Mouse (Mus musculus) liver, embryonic 11.5 days (tissue): ENCODE data around the gene Gdf1. TPM values are rescaled to one million over a fixed set of nuclear protein-coding genes. Genes with fewer than 3 reads are reported as not detected.

Experiments
- ATAC-seq: fragments of 200-750 bp; cut with Nextera tagmentation; replicated peaks from 2 replicates; pipeline ENCODE4 v1.8.0; 2017; ENCODE audit warnings: moderate number of reproducible peaks, mild to moderate bottlenecking, moderate TSS enrichment, moderate library complexity; ENCODE audit not compliant: low FRiP score
- DNase-seq: peaks from one replicate; pipeline ENCODE4 v3.0.0-alpha.2; 2017; ENCODE audit warnings: low spot score
- H3K27ac ChIP-seq: fragments of 300-500 bp; sonication (generic); 2 replicates; pipeline ENCODE4 v1.5.1; 2014; ENCODE audit warnings: mild to moderate bottlenecking, low read depth, low read length, control low read depth
- H3K27me3 ChIP-seq: fragments of 300-500 bp; sonication (generic); replicated peaks from 2 replicates; pipeline ENCODE4 v1.6.1; 2014; ENCODE audit warnings: low read length, mixed read lengths; ENCODE audit not compliant: control insufficient read depth, insufficient read depth
- H3K36me3 ChIP-seq: fragments of 300-500 bp; sonication (generic); 2 replicates; pipeline ENCODE4 v1.6.1; 2014; ENCODE audit warnings: mild to moderate bottlenecking, low read length, moderate library complexity, mixed read lengths; ENCODE audit not compliant: control insufficient read depth, insufficient read depth
- H3K4me1 ChIP-seq: fragments of 300-500 bp; sonication (generic); replicated peaks from 2 replicates; pipeline ENCODE4 v1.6.1; 2014; ENCODE audit warnings: low read length, mixed read lengths; ENCODE audit not compliant: control insufficient read depth, insufficient read depth
- H3K4me2 ChIP-seq: fragments of 300-500 bp; sonication (generic); 2 replicates; pipeline ENCODE4 v1.6.1; 2014; ENCODE audit warnings: mild to moderate bottlenecking, control low read depth, moderate library complexity
- H3K4me3 ChIP-seq: fragments of 300-500 bp; sonication (generic); 2 replicates; pipeline ENCODE4 v1.5.1; 2014; ENCODE audit warnings: low read depth, low read length, control low read depth
- H3K9ac ChIP-seq: fragments of 300-500 bp; sonication (generic); 2 replicates; pipeline ENCODE4 v1.6.1; 2014; ENCODE audit warnings: low read depth, low read length, control low read depth
- H3K9me3 ChIP-seq: fragments of 300-500 bp; sonication (generic); 2 replicates; pipeline ENCODE4 v1.6.1; 2016; ENCODE audit warnings: low read length, inconsistent platforms, mixed read lengths; ENCODE audit not compliant: control insufficient read depth
- WGBS: fragments of 180-500 bp; shearing (Covaris S2); extraction: QIAGEN DNeasy Blood & Tissue Kit; methylation state at CpG from one replicate; pipeline ENCODE4 v1.1.7; 2014; 5-methylcytosine and 5-hydroxymethylcytosine counted together
- polyA plus RNA-seq: library from polyadenylated mRNA; unstranded; fragments of >200 nt; fragmentation: Nextera tagmentation; extraction: Ambion mirVana; gene quantifications from 2 replicates; pipeline ENCODE4 v1.2.1, GENCODE M21; 2014

The Gdf1 gene
- polyA plus RNA-seq, 1 experiment from 2014 or later: 2.6 TPM

DNA sequence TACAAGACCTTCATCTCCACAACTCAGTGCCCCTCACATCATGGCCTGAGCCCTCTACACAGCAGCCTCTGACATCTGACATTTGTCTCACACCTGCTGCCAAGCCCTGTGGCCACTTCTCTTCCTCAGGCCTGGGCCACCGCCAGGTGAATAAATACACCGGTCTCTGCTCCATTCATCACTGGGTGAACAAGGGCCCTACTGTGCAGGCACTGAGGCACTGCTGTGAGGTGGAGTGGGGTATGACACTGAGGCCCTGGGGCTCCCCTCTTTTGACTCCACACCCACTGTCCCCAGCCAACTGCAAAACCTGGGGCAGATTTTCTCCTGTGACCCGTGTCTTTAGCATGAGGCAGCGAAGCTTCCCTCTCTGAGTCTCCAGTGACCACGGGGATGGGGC is 37.0 kb downstream of the Gdf1 start:
- 71% methylated on average over 5 of the region's 5 CpGs for WGBS
- no peak for DNase-seq
- Histone ChIP-seq H3K9ac (no peak overlapping the region), H3K9me3 (no peaks in the 10 kb centered on the region), H3K27ac (no peak overlapping the region), H3K27me3 (peaks cover 3% of the 10 kb centered on the region), H3K36me3 (no peaks in the 10 kb centered on the region), H3K4me2 (no peak overlapping the region), H3K4me3 (no peak overlapping the region), H3K4me1 (no peaks in the 10 kb centered on the region)
- no peak for ATAC-seq

DNA sequence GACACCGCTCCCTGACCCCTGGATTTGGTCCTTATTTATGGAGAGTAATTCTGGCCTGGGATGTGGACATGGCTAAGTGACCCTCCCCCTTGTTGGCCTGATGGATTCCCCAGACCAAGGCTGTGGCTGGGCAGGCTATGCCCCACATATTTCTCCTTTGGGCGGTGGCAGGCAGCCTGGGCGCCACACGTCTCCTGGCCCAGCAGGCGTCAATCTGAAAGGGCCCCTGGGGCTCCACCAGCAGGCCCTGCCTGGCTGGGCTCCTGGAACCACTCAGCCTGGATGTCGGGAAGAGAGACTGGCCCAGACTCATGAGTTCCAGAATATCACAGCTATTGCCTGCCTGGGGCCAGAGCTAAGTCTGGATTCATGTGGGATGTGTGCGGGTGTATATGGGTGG is 40.9 kb downstream of the Gdf1 start:
- Histone ChIP-seq H3K9ac (no peak overlapping the region), H3K36me3 (no peaks in the 10 kb centered on the region), H3K9me3 (no peaks in the 10 kb centered on the region), H3K27ac (no peak overlapping the region), H3K27me3 (peaks cover 42% of the 10 kb centered on the region), H3K4me2 (no peak overlapping the region), H3K4me1 (peaks cover 19% of the 10 kb centered on the region), H3K4me3 (no peak overlapping the region)
- 78% methylated on average over 7 of the region's 7 CpGs for WGBS
- no peak for DNase-seq
- ATAC-seq: no peak

DNA sequence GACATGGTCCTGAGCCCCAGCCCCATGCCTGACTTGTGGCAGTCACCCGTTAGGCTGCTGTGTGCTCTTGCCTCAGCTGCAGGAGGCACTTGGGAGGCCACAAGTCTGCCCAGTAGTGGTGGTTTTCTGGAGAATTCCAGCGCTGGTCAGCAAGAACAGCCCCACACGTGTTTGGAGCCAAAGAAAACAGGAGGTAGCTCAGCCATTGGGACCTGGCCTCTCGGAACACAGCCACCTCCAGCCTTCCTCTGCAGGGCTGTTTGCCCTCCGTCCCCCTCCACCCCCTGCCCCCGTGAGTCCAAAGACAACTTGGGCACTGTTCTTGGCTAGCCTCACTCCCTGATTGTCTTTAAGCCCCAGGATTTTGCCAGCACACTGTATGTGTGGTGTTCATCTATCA is 42.3 kb downstream of the Gdf1 start:
- no peaks in the 10 kb centered on the region for H3K36me3 ChIP-seq
- H3K9me3 ChIP-seq: no peaks in the 10 kb centered on the region
- H3K27me3 ChIP-seq: peaks cover 57% of the 10 kb centered on the region
- no peak overlapping the region for H3K27ac ChIP-seq
- H3K4me2 ChIP-seq: no peak overlapping the region
- DNase-seq (no peak), ATAC-seq (no peak)
- no peak overlapping the region; the same call in 1 of the 2 replicates for H3K4me3 ChIP-seq
- H3K9ac ChIP-seq: no peak overlapping the region
- peaks cover 32% of the 10 kb centered on the region for H3K4me1 ChIP-seq
- 33% methylated on average over 6 of the region's 6 CpGs for WGBS

DNA sequence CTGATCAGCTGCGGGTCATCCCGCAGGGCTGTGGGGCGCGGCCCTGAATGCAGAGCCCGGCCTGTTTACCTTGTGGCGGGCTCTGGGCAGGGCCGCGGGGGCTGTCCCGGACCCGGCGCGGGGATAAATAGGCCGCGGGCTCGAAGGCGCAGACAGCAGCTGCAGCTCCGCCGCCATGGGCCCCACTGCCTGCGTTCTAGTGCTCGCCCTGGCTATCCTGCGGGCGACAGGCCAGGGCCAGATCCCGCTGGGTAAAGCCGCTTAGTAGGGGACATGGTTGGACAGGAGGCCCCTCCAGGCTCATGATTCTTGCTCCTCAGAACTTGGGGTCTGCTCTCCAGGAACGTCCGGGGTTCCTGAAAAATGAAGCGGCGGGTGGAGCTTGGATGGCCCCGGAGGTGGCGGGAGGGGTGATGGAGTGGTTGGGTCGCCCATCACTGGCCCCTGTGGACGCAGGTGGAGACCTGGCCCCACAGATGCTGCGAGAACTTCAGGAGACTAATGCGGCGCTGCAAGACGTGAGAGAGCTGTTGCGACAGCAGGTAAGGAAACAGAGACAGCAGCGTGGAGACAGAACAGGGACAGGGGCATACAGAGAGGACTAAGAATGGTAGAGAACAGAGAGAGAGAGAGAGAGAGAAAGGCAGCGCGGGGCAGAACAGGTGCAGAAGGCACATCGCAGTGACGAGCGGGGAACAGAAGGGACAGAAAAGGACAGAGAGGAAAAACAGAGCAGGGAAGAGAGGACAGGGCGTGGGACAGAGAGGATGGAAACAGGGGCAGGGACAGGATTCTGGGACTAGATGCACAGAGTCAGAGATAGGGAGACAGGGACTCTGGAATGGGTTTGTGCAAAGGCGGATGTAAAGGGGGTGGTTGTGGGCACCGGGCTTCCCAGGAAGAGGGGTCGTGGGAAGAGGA is 44.0 kb downstream of the Gdf1 start, which contains the start of gene Comp:
Comp (plus strand) TSS at position 162 of the 921 bp plus-strand sequence.
- Histone ChIP-seq H3K27me3 (peaks cover 74% of the 10 kb centered on the region), H3K9me3 (no peaks in the 10 kb centered on the region), H3K4me3 (peak within 1 kb of the TSS; percentile 47), H3K4me2 (peak within 1 kb of the TSS; percentile 72), H3K9ac (no peak within 1 kb of the TSS), H3K27ac (no peak within 1 kb of the TSS), H3K36me3 (no peaks in the 10 kb centered on the region), H3K4me1 (peaks cover 32% of the 10 kb centered on the region)
- WGBS: 5% methylated on average over 47 of the region's 47 CpGs
- no peak for DNase-seq
- ATAC-seq: no peak

DNA sequence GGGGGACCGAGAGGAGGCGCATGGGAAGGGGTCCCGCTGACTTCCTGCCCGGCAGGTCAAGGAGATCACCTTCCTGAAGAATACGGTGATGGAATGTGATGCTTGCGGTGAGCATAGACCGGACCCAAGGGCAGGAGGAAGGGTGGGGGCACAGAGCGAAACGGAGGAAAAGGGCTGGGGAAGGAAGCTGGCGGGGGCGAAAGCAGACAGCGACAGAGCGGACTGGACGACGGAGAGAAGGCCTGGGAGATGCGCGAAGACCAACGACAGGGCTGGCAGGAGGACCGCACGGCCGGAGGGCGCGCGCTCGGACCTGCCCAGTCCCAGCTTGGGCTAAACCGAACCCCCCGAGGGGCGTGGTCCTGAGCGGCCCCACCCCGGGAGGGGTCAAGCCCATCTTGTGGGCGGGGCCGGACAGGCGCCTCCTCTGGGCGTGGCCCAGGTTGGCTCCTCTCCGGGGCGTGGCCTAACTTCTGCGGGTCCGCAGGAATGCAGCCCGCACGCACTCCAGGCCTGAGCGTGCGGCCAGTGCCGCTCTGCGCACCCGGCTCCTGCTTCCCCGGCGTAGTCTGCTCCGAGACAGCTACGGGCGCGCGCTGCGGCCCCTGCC is 44.8 kb downstream of the Gdf1 start:
- WGBS: under 1% methylated on average over 53 of the region's 53 CpGs
- Histone ChIP-seq H3K4me2 (peak overlapping the region; percentile 72), H3K27me3 (peaks cover 80% of the 10 kb centered on the region), H3K36me3 (no peaks in the 10 kb centered on the region), H3K4me1 (peaks cover 32% of the 10 kb centered on the region), H3K9me3 (no peaks in the 10 kb centered on the region), H3K27ac (no peak overlapping the region), H3K9ac (no peak overlapping the region), H3K4me3 (peak overlapping the region; percentile 47)
- DNase-seq (peak; percentile 76), ATAC-seq (peak; percentile 78)

DNA sequence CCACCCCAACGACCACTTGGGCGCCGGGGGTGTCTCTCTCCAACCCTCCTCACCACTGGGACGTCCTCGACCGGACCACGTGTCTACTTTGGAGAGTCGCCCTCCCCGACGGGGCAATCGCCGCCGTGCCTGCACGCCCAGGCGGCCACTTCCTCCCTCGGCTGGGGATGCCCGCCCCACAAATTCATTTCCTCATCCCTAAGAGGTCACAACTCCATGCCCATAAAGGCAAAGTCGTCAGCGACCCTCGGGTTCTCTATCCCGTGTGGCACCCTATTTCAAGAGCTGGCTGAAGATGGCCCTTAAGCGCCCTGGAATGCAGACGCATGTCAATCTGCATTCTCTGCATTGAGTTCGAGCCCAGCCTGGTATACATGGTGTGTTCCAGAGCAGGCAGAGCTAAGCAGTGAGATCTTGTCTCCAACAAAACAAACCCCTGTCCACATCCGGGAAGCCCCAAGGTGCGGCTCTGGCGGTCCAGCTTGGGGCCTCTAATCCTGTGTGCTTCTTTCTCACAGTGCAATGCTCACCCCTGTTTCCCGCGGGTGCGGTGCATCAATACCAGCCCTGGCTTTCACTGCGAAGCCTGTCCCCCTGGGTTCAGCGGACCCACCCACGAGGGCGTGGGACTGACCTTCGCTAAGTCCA is 45.7 kb downstream of the Gdf1 start:
- H3K4me3 ChIP-seq: peak overlapping the region; percentile 47
- H3K9ac ChIP-seq: no peak overlapping the region
- DNase-seq (no peak), ATAC-seq (no peak)
- no peaks in the 10 kb centered on the region for H3K9me3 ChIP-seq
- H3K4me1 ChIP-seq: peaks cover 32% of the 10 kb centered on the region
- H3K4me2 ChIP-seq: peak overlapping the region; percentile 72
- no peak overlapping the region for H3K27ac ChIP-seq
- 7% methylated on average over 35 of the region's 35 CpGs for WGBS
- H3K36me3 ChIP-seq: no peaks in the 10 kb centered on the region
- H3K27me3 ChIP-seq: peaks cover 89% of the 10 kb centered on the region

DNA sequence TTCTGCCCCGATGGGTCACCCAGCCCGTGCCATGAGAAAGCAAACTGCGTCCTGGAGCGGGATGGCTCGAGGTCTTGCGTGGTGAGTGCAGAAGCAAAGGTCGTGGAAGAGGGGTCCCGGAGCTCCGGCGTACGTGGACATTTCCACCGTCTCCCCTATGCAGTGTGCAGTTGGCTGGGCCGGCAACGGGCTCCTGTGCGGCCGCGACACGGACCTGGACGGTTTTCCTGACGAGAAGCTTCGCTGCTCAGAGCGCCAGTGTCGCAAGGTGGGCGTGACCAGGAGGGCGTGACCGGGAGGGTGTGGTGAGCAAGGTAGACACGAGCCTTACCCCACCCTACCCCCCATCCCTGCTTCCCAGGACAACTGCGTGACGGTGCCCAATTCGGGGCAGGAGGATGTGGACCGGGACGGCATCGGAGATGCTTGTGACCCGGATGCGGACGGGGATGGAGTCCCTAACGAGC is 46.7 kb downstream of the Gdf1 start:
- H3K4me1 ChIP-seq: peaks cover 32% of the 10 kb centered on the region
- H3K27ac ChIP-seq: no peak overlapping the region
- 0 out of 2 replicates have a peak overlapping the region, but pooled peaks have one; percentile 21 for H3K4me3 ChIP-seq
- H3K27me3 ChIP-seq: peaks cover 92% of the 10 kb centered on the region
- no peaks in the 10 kb centered on the region for H3K36me3 ChIP-seq
- no peaks in the 10 kb centered on the region for H3K9me3 ChIP-seq
- DNase-seq (no peak), ATAC-seq (no peak)
- H3K9ac ChIP-seq: no peak overlapping the region
- WGBS: 11% methylated on average over 37 of the region's 37 CpGs
- peak overlapping the region; percentile 39; the same call in 1 of the 2 replicates for H3K4me2 ChIP-seq

DNA sequence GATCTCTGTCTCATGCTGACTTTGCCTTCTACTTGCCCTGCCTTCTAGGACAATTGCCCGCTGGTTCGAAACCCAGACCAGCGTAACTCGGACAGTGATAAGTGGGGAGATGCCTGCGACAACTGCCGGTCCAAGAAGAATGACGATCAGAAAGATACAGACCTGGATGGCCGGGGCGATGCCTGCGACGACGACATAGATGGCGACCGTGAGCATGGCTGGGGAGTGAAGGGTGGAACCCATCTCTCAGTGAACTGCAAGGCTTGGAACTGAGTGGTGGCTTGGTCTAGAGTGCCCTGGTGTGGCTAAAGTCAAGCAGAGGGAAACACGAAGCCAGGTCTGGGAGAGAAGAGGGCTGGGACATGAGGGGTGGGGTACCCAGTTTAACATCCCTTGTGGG is 47.4 kb downstream of the Gdf1 start:
- WGBS: 12% methylated on average over 15 of the region's 15 CpGs
- no peak overlapping the region for H3K4me2 ChIP-seq

More for the DNA sequence above, 47.4 kb downstream of the Gdf1 start:
- Histone ChIP-seq H3K4me1 (peaks cover 32% of the 10 kb centered on the region), H3K9me3 (no peaks in the 10 kb centered on the region), H3K27me3 (peaks cover 88% of the 10 kb centered on the region), H3K36me3 (no peaks in the 10 kb centered on the region), H3K4me3 (no peak overlapping the region), H3K9ac (no peak overlapping the region), H3K27ac (no peak overlapping the region)
- no peak for DNase-seq
- ATAC-seq: no peak
